Mouse (Mus musculus) kidney, adult 2 months (tissue): ENCODE measurements around the gene Car2. TPM values are rescaled to one million over a fixed set of nuclear protein-coding genes. Genes with fewer than 3 reads are reported as not detected.

Experiments used
- DNase-seq: peaks from one replicate; pipeline ENCODE4 v3.0.0; 2021
- H3K27ac ChIP-seq: fragments of 200-500 bp; 2 replicates; pipeline ENCODE4 v1.5.1; 2012; ENCODE audit warnings: low read depth, low read length, control low read depth, inconsistent platforms; ENCODE audit not compliant: insufficient read depth
- H3K27me3 ChIP-seq: fragments of 200-500 bp; replicated peaks from 2 replicates; pipeline ENCODE4 v1.6.1; 2012; ENCODE audit warnings: mild to moderate bottlenecking, moderate library complexity, low read length, inconsistent platforms; ENCODE audit not compliant: control insufficient read depth, insufficient read depth
- H3K36me3 ChIP-seq: fragments of 200-500 bp; 2 replicates; pipeline ENCODE4 v1.6.1; 2012; ENCODE audit warnings: mild to moderate bottlenecking, moderate library complexity, low read length, inconsistent platforms; ENCODE audit not compliant: control insufficient read depth, insufficient read depth
- H3K4me1 ChIP-seq: fragments of 200-500 bp; 2 replicates; pipeline ENCODE4 v1.6.1; 2011; ENCODE audit warnings: low read length; ENCODE audit not compliant: control insufficient read depth, insufficient read depth
- H3K4me3 ChIP-seq: fragments of 200-500 bp; 2 replicates; pipeline ENCODE4 v1.5.1; 2011; ENCODE audit warnings: mild to moderate bottlenecking, low read depth, low read length, control low read depth; ENCODE audit not compliant: insufficient read depth
- CTCF ChIP-seq: fragments of 200-500 bp; conservative IDR thresholded peaks from 2 replicates; pipeline ENCODE4 v1.5.1; 2011; ENCODE audit warnings: low read depth, mild to moderate bottlenecking, control low read depth, low read length, moderate library complexity, mixed read lengths; ENCODE audit not compliant: insufficient read depth, insufficient read length
- POLR2A ChIP-seq: fragments of 200-500 bp; IDR thresholded peaks from one replicate; pipeline ENCODE4 v1.6.1; 2011; ENCODE audit warnings: low read depth, low read length, control low read depth
- WGBS: fragments of 180-500 bp; shearing (Covaris S2); methylation state at CpG from one replicate; pipeline ENCODE4 v1.1.7; 2018; 5-methylcytosine and 5-hydroxymethylcytosine counted together
- polyA plus RNA-seq: library from polyadenylated mRNA; depleted of rRNA; stranded (reverse); fragments of >200 nt; gene quantifications from 2 replicates; pipeline ENCODE4 v1.2.3, GENCODE M21; 2012

Gene Car2
- polyA plus RNA-seq, 1 experiment: 1,611 TPM

DNA sequence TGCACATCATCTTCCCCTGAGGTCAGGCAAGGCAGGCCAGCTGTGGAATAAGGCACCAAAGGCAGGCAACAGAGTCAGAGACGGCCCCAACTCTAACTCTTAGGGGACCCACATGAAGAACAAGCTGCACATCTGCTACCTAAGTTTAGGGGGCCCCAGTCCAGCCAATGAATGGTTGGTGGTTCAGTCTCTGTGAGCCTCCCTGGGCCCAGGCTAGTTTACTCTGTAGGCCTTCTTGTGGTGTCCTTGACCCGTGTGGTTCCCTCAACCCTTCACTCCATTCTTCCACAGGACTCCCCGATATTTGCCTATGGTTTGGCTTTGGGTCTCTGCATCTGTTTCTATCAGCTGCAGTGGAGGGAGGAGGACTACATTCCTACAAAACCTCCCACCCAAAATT lies 17.3 kb downstream of the Car2 start:
- TF ChIP-seq CTCF (no peak), POLR2A (no peak)
- DNase-seq: no peak
- no peak overlapping the region for H3K27ac ChIP-seq
- no peaks in the 10 kb centered on the region for H3K27me3 ChIP-seq
- no peak overlapping the region for H3K4me3 ChIP-seq
- peaks cover 4% of the 10 kb centered on the region; the same call in 1 of the 2 replicates for H3K4me1 ChIP-seq
- peaks cover 12% of the 10 kb centered on the region; the same call in 1 of the 2 replicates for H3K36me3 ChIP-seq
- WGBS: 92% methylated on average over 3 of the region's 3 CpGs

DNA sequence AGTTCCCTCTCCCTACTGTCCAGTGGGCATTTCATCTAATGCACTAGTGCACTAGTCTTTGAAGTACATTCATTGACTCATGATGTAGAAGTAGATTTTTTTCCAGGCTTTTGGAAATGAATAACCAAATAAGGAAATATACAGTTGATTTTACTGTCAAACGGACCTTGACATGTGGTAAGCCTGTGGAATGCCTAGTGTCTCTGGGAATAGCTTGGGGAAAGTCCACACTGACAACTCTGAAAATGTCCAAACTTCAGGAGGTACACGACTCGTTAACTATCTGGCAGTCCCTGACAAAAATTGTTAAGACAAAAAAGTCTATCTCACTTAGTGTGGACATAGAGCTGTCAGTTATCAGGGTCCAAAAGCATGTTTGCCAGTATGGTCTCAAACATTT lies 18.1 kb downstream of the Car2 start:
- TF ChIP-seq CTCF (no peak), POLR2A (no peak)
- peak; percentile 78 for DNase-seq
- peaks cover 2% of the 10 kb centered on the region; the same call in 1 of the 2 replicates for H3K4me1 ChIP-seq
- H3K27me3 ChIP-seq: no peaks in the 10 kb centered on the region
- no peak overlapping the region for H3K27ac ChIP-seq
- WGBS: 51% methylated on average over 3 of the region's 3 CpGs
- H3K36me3 ChIP-seq: peaks cover 12% of the 10 kb centered on the region; the same call in 1 of the 2 replicates
- H3K4me3 ChIP-seq: no peak overlapping the region

DNA sequence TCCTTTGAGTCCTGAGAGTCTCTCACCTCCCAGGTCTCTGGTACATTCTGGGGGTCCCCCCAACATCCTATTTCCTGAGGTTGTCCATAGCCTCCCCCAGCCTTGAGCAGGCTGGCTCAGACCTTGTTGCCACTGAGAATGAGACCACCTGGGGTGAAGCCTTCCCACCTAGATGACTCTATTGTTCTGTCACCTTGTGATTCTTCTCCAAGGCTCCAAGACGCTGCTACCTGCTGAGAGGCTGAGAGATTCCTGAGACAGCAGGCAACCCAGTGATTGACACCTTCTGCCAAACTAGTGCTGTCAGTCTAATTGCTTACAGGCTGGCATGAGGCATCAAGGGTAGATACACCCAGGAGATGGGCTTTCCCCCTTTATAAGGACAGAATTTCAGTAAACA lies 21.2 kb downstream of the Car2 start:
- TF ChIP-seq POLR2A (no peak), CTCF (no peak)
- H3K4me1 ChIP-seq: no peaks in the 10 kb centered on the region; the same call in 1 of the 2 replicates
- H3K4me3 ChIP-seq: no peak overlapping the region
- DNase-seq: no peak
- no peaks in the 10 kb centered on the region for H3K27me3 ChIP-seq
- WGBS: 69% methylated on average over 1 of the region's 1 CpGs
- no peak overlapping the region for H3K27ac ChIP-seq
- no peaks in the 10 kb centered on the region for H3K36me3 ChIP-seq

DNA sequence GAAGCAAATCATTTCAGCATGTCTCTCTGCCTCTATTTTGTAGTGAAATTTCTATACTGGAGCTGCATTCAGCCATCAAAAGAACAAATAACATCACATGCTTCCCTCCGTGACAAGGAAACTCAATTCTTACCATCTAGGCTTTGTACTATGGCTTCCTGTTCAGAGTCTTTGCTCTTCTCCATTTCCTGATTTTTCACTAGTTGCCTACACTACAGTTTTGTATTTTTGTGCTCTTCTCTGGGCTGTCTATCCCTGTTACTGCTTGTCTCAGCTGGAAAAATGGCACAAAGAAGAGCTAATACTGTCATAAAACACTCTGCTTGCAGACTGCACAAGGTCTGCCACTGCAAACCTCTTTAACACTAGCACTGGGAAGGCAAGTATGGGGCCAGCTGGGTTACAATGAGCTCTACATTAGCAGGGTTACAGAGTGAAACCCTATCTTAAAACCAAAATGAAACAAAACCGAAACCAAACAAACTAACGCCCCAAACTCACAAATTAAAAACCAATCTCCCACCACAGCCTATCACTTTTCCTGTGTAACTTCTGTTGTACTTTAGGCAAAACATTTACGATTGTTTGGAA lies 26.0 kb downstream of the Car2 start:
- no peak overlapping the region for H3K27ac ChIP-seq
- WGBS: 71% methylated on average over 4 of the region's 4 CpGs
- no peaks in the 10 kb centered on the region for H3K36me3 ChIP-seq
- H3K27me3 ChIP-seq: no peaks in the 10 kb centered on the region
- H3K4me1 ChIP-seq: no peaks in the 10 kb centered on the region
- no peak overlapping the region for H3K4me3 ChIP-seq
- DNase-seq: no peak
- TF ChIP-seq POLR2A (no peak), CTCF (no peak)

DNA sequence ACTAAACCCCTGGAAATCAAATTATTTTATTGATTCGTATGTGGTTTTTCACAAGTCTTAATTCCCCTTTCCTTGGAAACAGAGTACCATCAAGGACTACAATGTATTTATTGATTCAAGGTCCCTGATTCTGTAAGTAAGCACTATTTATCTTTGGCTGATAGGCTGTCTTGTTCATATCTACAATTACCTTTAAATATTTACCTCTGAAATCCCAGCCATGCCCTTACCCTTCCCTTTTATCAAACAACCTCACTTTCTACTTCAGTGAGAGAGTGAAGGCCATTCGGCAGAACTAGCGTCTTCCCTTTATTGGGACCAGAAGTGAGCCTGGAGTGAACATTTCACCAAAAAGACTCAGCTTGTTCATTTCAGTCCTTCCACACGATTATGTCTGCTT lies 27.7 kb downstream of the Car2 start:
- Histone ChIP-seq H3K27ac (no peak overlapping the region), H3K4me1 (no peaks in the 10 kb centered on the region), H3K27me3 (no peaks in the 10 kb centered on the region), H3K4me3 (no peak overlapping the region), H3K36me3 (no peaks in the 10 kb centered on the region)
- WGBS: 94% methylated on average over 4 of the region's 4 CpGs
- no peak for DNase-seq
- TF ChIP-seq CTCF (no peak), POLR2A (no peak)

DNA sequence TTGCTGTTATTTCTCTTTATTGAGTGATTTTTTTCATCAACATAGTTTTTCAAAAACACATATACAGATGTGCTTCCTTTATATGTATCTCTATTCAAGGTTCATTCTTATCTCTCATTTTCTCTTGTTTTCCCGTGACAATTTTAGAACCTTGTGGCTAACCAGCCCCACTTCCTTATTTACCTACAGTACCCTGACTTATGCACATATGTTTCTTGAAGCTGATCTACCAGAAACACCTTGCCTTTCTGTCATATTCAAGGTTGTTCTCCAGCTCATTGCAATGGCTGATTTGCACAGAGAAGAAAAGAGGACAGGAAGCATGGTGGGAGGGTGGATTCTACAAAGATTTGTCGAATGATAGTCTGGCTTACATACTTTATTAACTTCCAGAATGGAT lies 29.3 kb downstream of the Car2 start:
- H3K27me3 ChIP-seq: no peaks in the 10 kb centered on the region
- DNase-seq: no peak
- H3K4me3 ChIP-seq: no peak overlapping the region
- no peaks in the 10 kb centered on the region for H3K36me3 ChIP-seq
- no peaks in the 10 kb centered on the region for H3K4me1 ChIP-seq
- H3K27ac ChIP-seq: no peak overlapping the region
- WGBS: 84% methylated on average over 2 of the region's 2 CpGs
- no peak for TF ChIP-seq POLR2A
- no peak for TF ChIP-seq CTCF

DNA sequence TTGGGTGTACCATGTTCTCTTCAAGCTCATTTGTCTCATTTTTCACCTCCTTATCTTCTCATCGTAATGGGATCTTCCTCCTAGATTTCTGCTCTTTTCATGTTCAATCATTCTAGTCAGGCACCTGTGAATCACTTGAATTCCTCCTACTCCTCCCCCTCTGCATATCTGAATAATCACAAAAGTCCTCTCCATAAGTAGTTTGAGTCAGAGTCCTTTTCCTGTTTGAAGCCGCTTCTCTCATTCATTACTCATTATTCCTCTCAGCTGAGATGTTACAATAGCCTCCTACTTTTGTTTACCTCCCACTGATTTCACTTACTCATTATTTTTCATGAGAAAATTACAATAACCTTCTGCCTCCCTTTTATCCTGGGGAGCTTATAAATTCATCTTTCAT lies 31.2 kb downstream of the Car2 start:
- WGBS: 70% methylated on average over 2 of the region's 2 CpGs
- no peaks in the 10 kb centered on the region for H3K4me1 ChIP-seq
- H3K4me3 ChIP-seq: no peak overlapping the region
- no peaks in the 10 kb centered on the region for H3K27me3 ChIP-seq
- TF ChIP-seq POLR2A (no peak), CTCF (no peak)
- no peak overlapping the region for H3K27ac ChIP-seq
- DNase-seq: no peak
- H3K36me3 ChIP-seq: no peaks in the 10 kb centered on the region

DNA sequence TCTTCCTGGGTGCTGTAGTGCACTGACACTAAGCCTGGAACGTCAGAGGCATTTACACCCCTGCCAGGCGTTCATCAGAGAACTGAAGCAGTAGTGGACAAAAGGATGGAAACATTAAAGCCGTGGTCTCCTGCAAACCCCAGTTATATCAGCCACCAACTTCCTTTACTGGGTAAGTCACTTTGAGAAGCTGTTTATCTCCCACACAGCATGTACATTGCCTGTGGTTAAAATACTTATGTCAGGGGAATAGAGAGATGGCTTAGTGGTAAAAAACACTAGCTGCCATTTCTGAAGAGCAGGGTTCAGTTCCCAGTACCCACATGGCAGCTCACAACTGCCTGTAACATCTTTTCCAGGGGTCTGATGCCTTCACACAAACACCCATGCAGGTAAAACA lies 58.6 kb downstream of the Car2 start:
- Histone ChIP-seq H3K4me1 (peaks cover 4% of the 10 kb centered on the region; the same call in 1 of the 2 replicates), H3K27ac (peak overlapping the region; percentile 38), H3K4me3 (no peak overlapping the region), H3K36me3 (no peaks in the 10 kb centered on the region), H3K27me3 (no peaks in the 10 kb centered on the region)
- no peak for DNase-seq
- no peak for TF ChIP-seq POLR2A
- no peak for TF ChIP-seq CTCF
- WGBS: 76% methylated on average over 3 of the region's 3 CpGs
